ENCODE assay signal across 13 mouse cellular contexts in genomic region chr13:81664331-81664698, GRCm38 (mm10). TPM values are rescaled to one million over a fixed set of nuclear protein-coding genes. Genes with fewer than 3 reads are reported as not detected.
DNase-seq lines count a peak whose midpoint lies in the region; ATAC-seq and TF ChIP-seq lines count a peak whose summit lies in the region.
"Had no signal": no experiment of that assay in that cellular context is flagged by ENCODE, and none has a peak within 500 bp of the region (broad histone marks: within the 10 kb centered on the region; RNA-seq: fewer than 3 reads in every experiment).

No protein-coding gene starts in this region.

- TF ChIP-seq CTCF in left cerebral cortex, adult 2 months (IDR thresholded peaks at IDR 0.05), result no peak

- H3K36me3 ChIP-seq in forebrain, embryonic 15.5 days, result peaks cover 38% of the 10 kb centered on the region
- H3K36me3 ChIP-seq in forebrain, embryonic 11.5 days (ENCODE audit: control insufficient read depth, insufficient read depth, low read length), result no peaks in the 10 kb centered on the region; the same call in 1 of the 2 replicates

- H3K9me3 ChIP-seq in forebrain, embryonic 15.5 days, result no peaks in the 10 kb centered on the region
- no peaks in the 10 kb centered on the region for H3K9me3 ChIP-seq in forebrain, embryonic 11.5 days (ENCODE audit: control insufficient read depth, low read length)
- H3K9me3 ChIP-seq: megakaryocyte, embryonic 14.5 days had no signal

- WGBS in forebrain, embryonic 15.5 days, result 81% methylated on average over 5 of the region's 5 CpGs
- 87% methylated on average over 5 of the region's 5 CpGs for WGBS in forebrain, embryonic 11.5 days

- H3K4me2 ChIP-seq in forebrain, embryonic 15.5 days (replicated peaks), result no peak overlapping the region
- H3K4me2 ChIP-seq in forebrain, embryonic 11.5 days (ENCODE audit: low read depth, low read length, severe bottlenecking), result no peak overlapping the region

- H3K27ac ChIP-seq in forebrain, embryonic 15.5 days (replicated peaks), result 0 out of 2 replicates have a peak overlapping the region, but pooled peaks have one; percentile 1
- no peak overlapping the region for H3K27ac ChIP-seq in forebrain, embryonic 11.5 days (ENCODE audit: low read depth, low read length)
- no peak overlapping the region for H3K27ac ChIP-seq in left cerebral cortex, adult 2 months

- no peak for ATAC-seq in forebrain, embryonic 15.5 days (replicated peaks)
- ATAC-seq in forebrain, embryonic 11.5 days (replicated peaks; ENCODE audit: low FRiP score), result no peak

- no peak for DNase-seq in forebrain, embryonic 11.5 days (ENCODE audit: low spot score)
- DNase-seq in 3134 (ENCODE audit: extremely low read depth, insufficient read length, low spot score), result peak; percentile 45
- DNase-seq in adrenal gland, postnatal 14 days, result peak; percentile 40
- DNase-seq in fat pad, adult 2 months (ENCODE audit: extremely low read depth, low read depth, low spot score), result peak; percentile 50
- no peak for DNase-seq in ovary, postnatal 10 days (ENCODE audit: low spot score)
- DNase-seq in right cerebral cortex, postnatal 10 days (ENCODE audit: low spot score in 2 of 2), result no peak
- no peak for DNase-seq in left cerebral cortex, adult 2 months (ENCODE audit: extremely low spot score in 1 of 2, low spot score in 2 of 2)
- DNase-seq: gastrocnemius, postnatal 10 days; heart, postnatal 36 days; kidney, postnatal 10 days; right cerebral cortex, postnatal 14 days had no signal

- no peak overlapping the region for H3K9ac ChIP-seq in forebrain, embryonic 15.5 days (replicated peaks)
- no peak overlapping the region for H3K9ac ChIP-seq in forebrain, embryonic 11.5 days (ENCODE audit: low read length)

- H3K27me3 ChIP-seq in forebrain, embryonic 15.5 days, result no peaks in the 10 kb centered on the region
- no peaks in the 10 kb centered on the region for H3K27me3 ChIP-seq in forebrain, embryonic 11.5 days (ENCODE audit: control insufficient read depth, insufficient read depth, low read length)
- H3K27me3 ChIP-seq: megakaryocyte, embryonic 14.5 days had no signal

- no peak overlapping the region for H3K4me3 ChIP-seq in forebrain, embryonic 15.5 days
- no peak overlapping the region for H3K4me3 ChIP-seq in forebrain, embryonic 11.5 days (ENCODE audit: low read depth, low read length)
- no peak overlapping the region for H3K4me3 ChIP-seq in left cerebral cortex, adult 2 months
- H3K4me3 ChIP-seq: megakaryocyte, embryonic 14.5 days had no signal

- intact Hi-C loops in left cerebral cortex, adult 2 months (cut with DNase I), result no loop called here

- peaks cover 16% of the 10 kb centered on the region for H3K4me1 ChIP-seq in forebrain, embryonic 15.5 days
- H3K4me1 ChIP-seq in forebrain, embryonic 11.5 days (replicated peaks; ENCODE audit: control insufficient read depth, insufficient read depth, low read length), result no peaks in the 10 kb centered on the region

RNA-seq across cellular contexts. Expression of gene Lysmd3, which starts 6.9 kb away (rescaled TPM):
- polyA plus RNA-seq in forebrain, embryonic 15.5 days (2015; fragmentation: Nextera tagmentation; extraction: Ambion mirVana), result 20.7 and 23.6 TPM in 2 replicates
- 24.8 and 25.9 TPM in 2 replicates for polyA plus RNA-seq in forebrain, embryonic 11.5 days (2014; fragmentation: Nextera tagmentation; extraction: Ambion mirVana)
- 25.9 and 27.9 TPM in 2 replicates for total RNA-seq in adrenal gland, postnatal 14 days (2021)
- 10 to 100 TPM; 12.1 TPM for total RNA-seq in left cerebral cortex, adult 2 months (2021)

RNA-seq across cellular contexts. Expression of gene Adgrv1, which starts 31.4 kb away (rescaled TPM):
- 16.1 and 17.3 TPM in 2 replicates for polyA plus RNA-seq in forebrain, embryonic 15.5 days (2015; fragmentation: Nextera tagmentation; extraction: Ambion mirVana)
- polyA plus RNA-seq in forebrain, embryonic 11.5 days (2014; fragmentation: Nextera tagmentation; extraction: Ambion mirVana), result 36.9 and 41.9 TPM in 2 replicates
- 1.5 and 1.9 TPM in 2 replicates for total RNA-seq in adrenal gland, postnatal 14 days (2021)
- total RNA-seq in left cerebral cortex, adult 2 months (2021), result 1 to 10 TPM; 1.4 to 1.6 TPM

RNA-seq across cellular contexts. Expression of gene Polr3g, which starts 46.5 kb away (rescaled TPM):
- polyA plus RNA-seq in forebrain, embryonic 15.5 days (2015; fragmentation: Nextera tagmentation; extraction: Ambion mirVana), result 3.8 and 4.0 TPM in 2 replicates
- 14.3 and 15.2 TPM in 2 replicates for polyA plus RNA-seq in forebrain, embryonic 11.5 days (2014; fragmentation: Nextera tagmentation; extraction: Ambion mirVana)
- total RNA-seq in adrenal gland, postnatal 14 days (2021), result 4.0 and 5.1 TPM in 2 replicates
- total RNA-seq in left cerebral cortex, adult 2 months (2021), result 1 to 10 TPM; 2.9 to 5.3 TPM

RNA-seq across cellular contexts. Expression of gene Mblac2, which starts 46.8 kb away (rescaled TPM):
- 25.7 and 28.1 TPM in 2 replicates for polyA plus RNA-seq in forebrain, embryonic 15.5 days (2015; fragmentation: Nextera tagmentation; extraction: Ambion mirVana)
- 5.9 and 6.4 TPM in 2 replicates for polyA plus RNA-seq in forebrain, embryonic 11.5 days (2014; fragmentation: Nextera tagmentation; extraction: Ambion mirVana)
- 6.8 and 8.1 TPM in 2 replicates for total RNA-seq in adrenal gland, postnatal 14 days (2021)
- 10 to 100 TPM; 19.5 to 21.7 TPM for total RNA-seq in left cerebral cortex, adult 2 months (2021)

Comparison
In these comparisons a context has a peak if more than half of its experiments do, and no peak if none do; other contexts are left out.
1. DNase-seq: peak in 3134 (single experiment), adrenal gland, postnatal 14 days (single experiment) and fat pad, adult 2 months (single experiment); none in forebrain, embryonic 11.5 days (single experiment), ovary, postnatal 10 days (single experiment), right cerebral cortex, postnatal 10 days (0 of 2) and left cerebral cortex, adult 2 months (0 of 2).